Mouse (Mus musculus) thymus, postnatal 0 days (tissue): ENCODE data around the gene Cdca7l. TPM values are rescaled to one million over a fixed set of nuclear protein-coding genes. Genes with fewer than 3 reads are reported as not detected.
"Not testable (repeated sequence)": the region's sequence is repeated elsewhere in the genome, so short reads cannot be mapped to it uniquely, and the experiment has no call there.

Source experiments
- DNase-seq: peaks from one replicate; pipeline ENCODE4 v3.0.0-alpha.2; 2015; ENCODE audit warnings: low spot score
- polyA plus RNA-seq: library from polyadenylated mRNA; unstranded; fragments of >200 nt; fragmentation: Nextera tagmentation; extraction: Ambion mirVana; gene quantifications from 2 replicates; pipeline ENCODE4 v1.2.1, GENCODE M21; 2015

Cdca7l gene
- polyA plus RNA-seq = 39.4 and 43.3 TPM in 2 replicates

DNA sequence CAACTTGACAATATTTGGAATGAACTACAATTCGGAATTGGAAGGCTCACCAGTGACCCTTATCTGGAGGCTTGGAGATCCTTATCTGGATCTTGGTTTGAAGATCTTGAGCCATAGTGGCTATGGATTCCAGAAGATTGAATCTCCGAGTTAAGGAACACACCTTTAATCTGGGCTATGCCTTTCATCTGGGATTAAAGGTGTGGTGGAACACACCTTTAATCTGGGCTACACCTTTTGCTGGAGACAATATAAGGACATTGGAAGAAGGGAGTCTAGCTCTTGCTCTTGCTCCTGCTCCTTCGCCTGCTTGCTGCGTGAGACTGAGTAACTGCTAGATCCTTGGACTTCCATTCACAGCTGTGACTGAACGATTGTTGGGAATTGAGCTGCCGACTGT lies at the start of gene Cdca7l:
Gene Cdca7l (plus strand): TSS at position 301 of the 400 bp plus-strand sequence.
- DNase-seq = not testable (repeated sequence)

DNA sequence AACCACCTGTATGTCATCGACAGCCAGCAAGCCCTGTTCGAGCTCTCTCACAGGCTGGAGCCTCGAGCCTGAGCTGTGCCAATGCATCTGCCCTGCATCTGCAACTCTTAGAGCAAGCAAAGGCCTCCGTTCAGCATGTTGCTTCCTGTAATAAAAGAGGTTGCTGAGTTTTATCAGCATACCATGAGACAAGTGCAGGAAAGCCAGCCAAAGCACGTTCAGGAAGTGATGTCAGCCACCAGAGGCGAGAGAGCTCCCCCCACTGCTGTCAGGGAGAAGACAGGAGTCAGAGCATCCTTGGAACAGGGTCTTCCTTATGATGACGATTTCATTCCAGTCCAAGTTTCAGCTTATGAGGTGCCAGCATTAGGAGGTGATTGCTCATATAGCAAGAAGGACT lies 48.1 kb upstream of the Cdca7l start:
- DNase-seq = peak; percentile 40

DNA sequence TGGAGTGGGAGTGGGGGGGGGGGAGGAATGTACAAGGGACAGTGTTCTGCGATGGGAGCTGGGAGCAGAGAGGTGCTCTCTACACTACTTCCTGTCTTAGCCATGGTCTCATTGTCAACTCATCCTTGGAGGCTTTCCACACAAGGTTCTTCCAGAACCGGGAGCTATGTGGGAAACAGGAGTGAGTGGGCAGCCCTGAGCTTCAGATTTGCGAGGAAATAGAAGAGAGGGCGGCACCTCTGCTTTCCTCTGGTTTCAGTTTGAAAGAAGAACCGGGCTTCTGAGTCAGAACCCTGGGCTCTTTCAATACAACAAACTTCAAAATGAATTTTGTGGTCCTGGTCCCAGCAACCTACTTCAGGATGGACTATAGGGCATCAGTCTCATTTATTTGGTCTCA lies 43.7 kb upstream of the Cdca7l start:
- DNase-seq = no peak

DNA sequence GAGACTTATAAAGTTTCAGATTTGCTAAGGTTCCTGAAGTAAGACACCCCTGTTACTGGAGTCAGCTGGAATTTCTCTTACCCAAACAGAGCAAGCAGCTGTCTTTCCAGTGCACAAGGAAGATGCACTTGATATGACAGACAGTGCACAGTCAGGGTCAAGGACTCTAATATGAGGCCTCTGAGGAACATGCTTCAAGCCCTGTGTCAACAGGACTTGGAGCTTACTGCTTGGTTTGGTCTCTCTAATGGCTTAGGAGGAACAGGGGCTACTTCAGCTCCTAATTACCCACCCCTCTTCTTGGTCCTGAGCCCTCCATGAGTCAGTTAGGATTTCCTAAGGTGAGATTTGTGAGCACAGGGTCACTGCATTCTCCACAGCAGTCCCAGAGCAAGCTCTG lies 43.2 kb upstream of the Cdca7l start:
- DNase-seq = no peak

DNA sequence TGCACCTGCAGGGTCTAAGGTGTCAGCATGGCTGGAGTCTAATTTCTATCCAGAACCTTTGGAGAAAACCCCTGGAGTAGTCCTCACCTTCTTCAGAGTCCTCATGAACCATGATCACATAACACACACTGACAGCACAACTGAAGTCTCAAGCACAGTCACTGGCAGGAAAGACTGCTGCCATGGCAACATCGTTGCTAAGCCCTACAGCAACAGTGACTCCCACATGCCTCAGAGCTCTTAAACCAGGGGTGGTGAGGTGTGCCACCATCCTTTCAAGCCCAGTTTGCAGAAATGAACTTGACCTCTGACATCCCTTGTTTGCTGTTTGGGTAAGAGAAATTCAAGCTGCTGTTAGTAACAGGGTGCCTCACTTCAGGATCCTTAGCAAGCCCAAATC lies 42.4 kb upstream of the Cdca7l start:
- DNase-seq = peak; percentile 17

DNA sequence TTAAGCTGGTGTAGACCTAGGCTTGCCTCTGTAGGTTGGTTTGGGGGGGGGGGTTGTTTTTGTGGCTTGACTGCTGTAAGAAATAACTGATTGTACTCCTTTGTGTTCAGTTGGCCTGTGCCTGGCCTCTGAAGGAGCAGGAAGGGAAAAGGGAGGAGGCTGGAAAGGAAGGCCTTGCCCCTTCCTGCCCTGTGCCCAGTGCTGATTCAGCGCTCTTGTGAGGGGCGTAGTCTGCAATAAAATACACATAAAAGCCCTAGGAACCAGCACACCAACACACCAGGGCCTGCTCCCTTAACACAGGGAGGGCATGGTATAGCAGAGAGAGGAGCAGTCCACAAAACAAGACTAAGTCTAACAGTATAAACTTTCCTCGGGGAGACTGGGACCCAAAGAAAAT lies 40.8 kb upstream of the Cdca7l start:
- no peak for DNase-seq

DNA sequence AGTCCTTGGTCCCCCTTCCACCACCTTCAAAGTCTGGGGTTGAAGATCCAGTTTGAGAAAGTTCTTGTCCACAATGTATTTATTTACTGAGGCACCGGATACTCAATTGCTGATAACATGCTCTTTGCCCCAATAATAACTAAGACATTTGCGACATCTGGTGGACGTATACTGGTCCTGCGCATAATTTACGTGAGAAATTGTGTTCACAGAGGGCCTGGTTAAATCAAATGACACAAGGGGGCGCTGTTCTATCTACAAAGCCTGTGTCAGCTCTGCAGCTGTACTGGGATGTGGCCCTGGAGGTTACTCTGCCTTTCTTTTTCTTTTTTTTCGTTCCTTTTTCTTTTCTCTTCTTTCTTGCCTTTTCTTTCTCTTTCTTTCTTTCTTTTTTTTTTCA lies 39.2 kb upstream of the Cdca7l start:
- DNase-seq = peak; percentile 90

DNA sequence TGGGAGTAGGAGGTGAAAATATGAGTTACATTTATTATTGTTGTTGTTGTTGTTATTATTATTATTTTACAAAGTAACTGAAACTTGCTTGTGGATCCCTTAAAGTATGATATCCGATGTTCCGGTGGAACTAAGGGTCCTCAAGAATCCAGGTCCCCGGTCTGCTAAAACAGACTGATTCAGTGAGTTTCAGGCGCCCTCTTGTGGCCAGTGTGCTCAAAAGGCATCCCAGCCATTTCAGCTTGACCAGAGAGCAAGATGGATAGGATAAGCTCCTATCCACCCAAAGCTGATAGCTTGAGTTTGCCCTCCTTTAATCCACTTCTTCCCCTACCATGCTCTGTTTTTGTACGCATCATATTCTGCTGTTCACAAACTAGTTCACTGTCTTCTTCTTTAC lies 35.0 kb upstream of the Cdca7l start:
- peak; percentile 66 for DNase-seq

DNA sequence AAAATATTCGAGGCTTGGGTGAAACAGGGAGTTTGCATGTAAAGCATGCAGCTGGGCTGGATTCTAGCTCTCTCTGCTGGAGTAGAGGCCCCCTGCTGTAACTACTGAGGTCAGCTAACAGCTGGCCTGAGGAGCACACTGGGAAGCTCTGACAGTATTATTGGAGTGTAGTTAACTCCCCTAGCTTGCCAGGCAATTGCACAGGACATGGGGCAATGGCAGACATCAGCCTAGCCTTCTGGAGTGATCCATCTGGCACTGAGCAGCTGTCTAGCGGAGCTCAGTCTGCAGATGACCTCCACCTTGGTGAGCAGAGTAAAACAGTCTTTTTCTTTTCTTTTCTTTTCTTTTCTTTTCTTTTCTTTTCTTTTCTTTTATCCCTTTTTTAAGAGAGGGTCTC lies 33.9 kb upstream of the Cdca7l start:
- DNase-seq = no peak

DNA sequence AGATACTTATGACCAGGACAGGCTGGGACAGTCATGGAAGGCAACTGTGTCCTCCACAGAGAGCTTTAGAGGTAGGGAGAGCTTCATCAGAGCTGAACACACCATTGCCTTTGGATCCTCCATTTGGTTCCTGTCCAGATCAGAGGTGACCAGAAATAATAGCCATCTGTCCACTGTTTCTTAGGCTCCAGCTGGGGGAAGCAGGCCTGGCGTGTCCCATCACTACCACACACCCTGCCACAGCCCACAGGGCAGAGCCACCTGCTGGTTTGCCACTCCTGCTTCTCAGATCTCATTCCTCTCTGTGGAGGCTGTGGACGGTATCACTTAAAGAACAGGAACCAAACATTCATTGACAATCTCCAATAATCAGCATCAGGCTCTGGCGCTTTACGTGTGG lies 32.9 kb upstream of the Cdca7l start:
- no peak for DNase-seq

DNA sequence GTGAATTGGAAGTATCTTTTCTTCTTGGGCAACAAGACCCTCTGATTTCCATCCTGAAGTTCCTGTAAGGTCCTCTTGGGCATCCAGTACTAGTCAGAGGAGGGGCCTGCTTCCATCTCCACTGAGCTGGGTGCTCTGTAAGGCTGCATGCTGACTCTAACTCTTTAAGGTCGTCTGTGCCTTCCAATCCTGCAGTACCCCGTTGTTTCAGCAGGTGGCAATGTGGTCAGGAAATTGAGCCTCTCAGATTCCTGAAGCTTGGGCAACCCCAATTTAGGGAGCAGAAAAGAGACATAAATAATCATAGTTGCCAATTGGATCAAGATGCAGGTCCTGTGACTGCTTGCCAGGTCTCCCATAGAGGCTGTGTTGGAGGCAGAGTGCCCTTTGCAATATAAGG lies 31.5 kb upstream of the Cdca7l start:
- peak; percentile 60 for DNase-seq

DNA sequence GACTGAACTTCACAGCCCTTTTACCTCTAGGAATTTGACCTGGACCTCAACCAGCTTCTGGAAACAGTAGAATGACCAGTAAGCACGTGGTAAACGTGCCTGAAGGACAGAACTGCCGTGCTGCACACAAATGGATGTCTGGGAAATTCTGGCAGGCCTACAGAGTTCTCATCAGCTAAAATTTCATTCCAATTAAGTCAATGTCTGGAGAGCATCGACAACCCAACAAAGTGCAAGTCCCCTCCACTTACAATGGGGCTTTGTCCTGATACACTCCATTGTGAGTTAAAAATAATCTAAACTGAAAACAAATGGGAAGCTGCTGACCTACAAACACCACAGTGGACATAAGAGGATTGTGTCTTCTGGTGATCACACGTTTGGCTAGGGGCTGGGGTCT lies 27.2 kb upstream of the Cdca7l start:
- no peak for DNase-seq

DNA sequence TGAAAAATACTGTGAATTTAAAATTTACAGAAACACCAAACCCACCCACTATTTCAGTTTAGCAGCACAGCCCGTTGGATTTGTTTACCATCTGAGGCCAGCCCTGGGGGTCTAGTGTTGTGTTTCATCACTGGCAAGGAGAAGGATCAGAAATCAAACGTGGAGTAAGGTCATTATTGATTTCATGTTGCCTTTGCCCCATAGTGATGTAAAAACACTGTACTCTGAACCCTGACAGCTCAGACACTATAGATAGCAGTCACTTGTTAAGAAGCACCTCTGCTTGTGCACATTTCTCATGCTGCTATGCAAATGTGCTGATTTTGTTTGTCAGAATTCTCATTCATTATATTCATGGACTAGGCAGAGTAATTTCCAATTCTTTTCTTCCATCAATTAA lies 22.7 kb upstream of the Cdca7l start:
- DNase-seq = no peak

DNA sequence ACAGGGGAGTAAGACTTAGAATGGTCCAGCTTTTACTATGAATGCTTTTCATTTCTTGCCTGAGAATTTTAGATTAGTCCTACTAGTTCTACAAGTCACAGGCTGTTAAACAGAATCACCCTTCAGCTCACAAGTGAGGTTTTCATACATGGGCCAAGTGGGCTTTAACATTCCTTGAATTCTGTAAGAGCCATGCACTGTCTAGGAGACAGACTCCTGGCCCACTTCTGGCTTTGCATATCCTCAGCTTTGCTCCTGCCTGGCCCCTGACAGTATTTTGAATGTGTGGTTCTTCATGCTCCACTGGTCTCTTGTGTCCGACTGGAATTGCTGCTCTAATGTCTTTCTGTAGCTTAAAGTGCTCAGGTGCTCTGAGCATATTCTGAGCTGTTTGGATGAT lies 20.7 kb upstream of the Cdca7l start:
- no peak for DNase-seq

DNA sequence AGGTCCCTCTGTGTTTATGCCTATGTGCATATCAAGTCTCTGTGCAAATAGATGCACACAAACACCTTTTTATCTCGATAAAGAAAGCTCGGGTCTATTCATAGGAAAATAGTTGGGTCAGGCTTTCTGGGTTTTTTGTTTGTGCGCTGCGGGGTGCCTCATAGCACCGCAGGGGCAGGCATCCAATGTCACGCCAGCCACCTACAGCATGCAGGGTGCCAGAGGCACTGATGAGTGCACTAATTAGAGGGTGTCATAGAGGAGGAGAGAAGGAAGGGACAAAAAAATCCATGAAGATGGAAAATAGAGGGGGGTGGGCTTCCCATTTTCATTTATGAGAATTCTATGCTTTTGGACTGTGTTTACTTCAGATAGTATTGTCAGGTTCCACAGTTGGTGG lies 17.5 kb upstream of the Cdca7l start:
- DNase-seq = no peak

DNA sequence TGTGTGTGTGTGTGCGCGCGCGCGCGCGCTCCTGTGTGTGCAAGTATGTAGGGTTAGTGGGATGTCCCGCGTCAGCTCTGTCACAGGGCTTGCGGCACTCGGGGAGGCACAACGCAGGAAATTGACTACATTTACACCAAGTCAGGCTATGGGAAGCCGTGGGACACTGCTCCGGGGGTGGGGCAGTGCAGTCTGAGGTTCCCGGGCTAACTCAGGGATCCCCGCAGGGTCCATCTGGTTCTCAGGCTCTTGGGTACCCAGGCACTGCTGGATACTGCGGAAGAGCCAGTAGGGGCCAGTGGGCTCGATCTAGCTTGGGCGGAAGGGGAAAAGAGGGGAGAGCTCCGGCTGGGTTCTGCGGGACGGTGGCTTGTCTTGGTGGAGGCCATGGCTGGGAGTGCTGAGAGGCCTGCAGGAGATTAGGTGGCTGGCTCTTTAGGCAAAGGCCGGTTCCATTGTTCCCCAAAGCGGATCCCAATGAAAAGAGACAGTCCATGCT lies 15.5 kb upstream of the Cdca7l start:
- no peak for DNase-seq

DNA sequence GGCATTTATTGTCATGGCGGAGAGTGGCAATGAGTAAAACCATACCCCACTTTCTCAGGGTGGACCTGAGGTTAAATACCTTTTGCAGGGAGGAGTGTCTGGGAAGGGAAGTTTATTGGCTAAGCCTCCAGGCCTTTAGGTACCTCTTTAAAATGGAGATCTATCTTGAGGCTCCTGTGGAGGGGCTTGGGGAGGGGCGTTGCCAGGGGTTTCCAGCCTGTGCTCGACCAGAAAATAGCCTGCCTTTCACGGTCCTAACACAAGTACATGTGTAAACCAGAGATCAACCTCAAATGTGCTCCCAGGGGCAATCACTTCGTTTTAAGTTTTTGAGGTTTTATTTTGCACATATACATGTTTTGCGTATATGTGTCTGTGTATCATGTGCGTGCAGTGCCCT lies 15.1 kb upstream of the Cdca7l start:
- no peak for DNase-seq

DNA sequence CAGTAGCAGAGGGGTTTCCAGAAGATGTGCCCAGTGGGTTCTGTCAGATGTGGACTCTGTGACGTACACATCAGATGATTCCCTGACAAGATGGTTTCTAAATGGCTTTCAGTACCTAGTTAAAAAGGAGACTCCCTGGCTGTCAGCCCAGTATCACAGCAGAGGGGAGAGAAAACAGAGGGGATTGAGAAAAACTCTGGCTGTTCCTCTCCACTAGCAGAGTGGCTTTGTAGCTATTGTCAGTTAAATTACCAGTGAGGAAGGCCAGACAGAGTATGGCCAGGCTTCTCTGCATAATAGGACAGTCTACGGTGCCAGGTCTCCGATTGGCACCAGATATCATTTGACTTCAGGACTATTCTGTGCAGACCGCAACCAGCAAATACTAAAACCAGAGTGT lies 8.8 kb upstream of the Cdca7l start:
- no peak for DNase-seq

DNA sequence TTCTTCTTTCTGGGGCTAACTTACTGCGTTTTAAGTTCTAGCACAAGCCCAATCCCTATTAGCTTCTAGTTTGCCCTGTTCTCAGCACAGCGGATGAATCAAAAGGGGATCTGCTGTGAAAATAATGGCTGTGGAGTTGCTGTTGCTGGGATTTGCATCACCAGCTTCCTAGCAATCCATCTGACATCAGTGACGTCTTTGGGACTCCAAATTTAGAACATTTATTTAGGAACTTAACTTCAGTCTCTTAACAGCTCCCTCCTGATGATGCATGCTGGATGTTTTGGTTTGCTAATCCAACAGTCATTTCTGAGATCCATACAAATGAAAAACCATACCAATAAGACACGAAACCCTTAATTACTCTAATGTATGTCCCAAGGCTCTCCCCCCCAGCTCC lies 1.5 kb downstream of the Cdca7l start:
- DNase-seq = no peak

DNA sequence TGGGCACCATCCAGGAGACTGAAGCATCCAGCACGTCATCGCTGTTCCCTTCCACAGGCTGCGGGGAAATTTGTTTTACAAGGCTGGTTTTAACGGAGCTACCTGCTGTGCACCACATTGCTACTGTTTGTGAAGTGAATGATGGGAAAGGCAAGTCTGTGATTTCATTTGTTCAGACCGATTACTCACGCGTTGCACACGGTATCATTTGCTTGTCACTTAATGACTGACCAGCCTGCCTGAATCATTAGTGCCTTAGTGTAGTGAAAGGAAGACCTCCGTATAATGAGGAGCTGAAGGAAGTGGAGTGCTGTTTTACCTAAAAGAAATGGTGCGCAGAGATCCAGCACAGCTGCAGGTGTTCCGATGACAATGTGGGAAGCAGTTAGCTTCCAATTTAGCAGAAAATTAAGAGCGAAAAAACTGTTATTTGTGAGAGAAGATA lies 1.9 kb downstream of the Cdca7l start:
- DNase-seq = no peak

DNA sequence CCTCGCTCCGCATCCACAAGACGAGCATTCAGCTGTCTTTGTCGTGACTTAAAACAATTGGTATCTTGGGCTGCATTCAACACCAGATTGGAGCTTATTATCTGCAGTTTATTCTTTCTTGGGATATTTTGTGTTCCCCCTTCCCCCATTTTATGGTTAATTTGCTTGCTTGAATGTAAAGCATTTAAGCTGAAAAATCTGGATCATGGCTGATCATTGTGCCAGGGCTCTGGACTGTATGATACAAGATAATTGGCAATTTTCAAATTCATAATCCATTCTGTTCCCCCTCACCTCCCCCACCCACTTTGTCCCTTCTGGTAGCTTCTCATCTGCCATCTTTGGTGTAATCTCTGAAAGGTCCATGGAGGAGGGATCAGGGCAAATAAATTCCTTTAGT lies 2.4 kb downstream of the Cdca7l start:
- no peak for DNase-seq

DNA sequence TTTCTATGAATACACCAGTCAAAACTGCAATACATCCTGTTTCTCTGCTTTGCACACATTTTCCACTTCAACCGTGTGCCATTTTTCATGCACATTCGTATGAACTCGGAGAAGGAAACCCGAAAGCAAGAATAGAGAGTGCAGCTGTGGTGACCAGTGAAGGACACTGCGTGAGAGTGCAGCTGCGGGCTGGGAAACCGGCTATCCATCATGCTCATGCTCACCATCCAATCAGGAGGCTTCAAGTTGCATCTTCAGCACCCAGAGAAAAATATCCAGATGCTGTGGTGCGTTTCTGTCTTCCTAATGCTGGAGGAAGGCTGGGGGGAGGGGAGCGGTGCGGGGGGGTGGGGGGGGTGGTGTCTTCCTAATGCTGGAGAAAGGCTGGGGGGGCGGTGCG lies 3.5 kb downstream of the Cdca7l start:
- no peak for DNase-seq

DNA sequence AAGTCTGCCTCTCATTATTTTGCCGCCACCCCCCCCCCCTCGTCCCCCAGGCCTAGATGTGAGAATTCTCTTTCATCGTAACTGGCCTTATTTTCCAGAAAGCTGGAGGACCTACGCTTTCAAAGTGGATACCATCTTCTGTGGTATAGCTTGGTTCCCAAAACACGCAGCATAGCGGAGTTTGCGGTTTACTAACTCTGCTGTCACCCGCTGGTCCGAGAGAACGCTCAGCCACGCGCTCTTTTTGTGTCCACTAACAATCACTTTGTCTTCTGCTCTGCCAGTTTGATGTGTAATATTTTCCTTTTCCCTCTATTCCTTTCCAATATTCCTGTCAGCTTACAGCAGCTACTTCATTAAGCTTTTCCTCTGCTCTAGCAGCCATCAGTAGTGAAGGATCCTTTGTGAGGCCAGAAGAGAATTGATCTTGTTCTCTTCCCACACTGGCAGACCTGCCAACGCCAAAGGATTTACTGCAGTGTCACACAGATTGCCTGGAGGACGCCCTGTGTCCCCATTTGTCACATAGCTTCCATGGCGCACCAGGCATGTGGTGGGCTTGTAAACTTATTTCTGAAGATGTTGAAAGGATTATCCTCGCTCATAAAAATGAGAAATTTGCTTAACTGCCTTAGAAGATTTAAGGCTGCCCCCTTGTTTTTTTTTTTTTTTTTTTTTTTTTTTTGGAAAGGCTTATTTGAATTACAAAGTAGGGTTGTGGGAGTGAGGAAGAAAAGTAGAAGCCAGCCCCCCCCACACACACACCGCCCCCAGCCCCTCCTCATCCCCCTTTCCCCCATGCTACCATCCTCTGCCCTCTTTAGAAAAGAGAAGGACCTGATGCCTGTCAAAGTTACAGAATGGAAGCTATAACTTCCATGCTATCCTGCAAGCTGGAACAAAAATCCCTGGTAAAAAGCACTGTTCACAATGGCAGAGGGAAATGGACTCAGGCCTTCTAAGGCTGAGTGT lies 4.6 kb downstream of the Cdca7l start:
- no peak for DNase-seq
